Mouse (Mus musculus): ENCODE results near the gene Kat14. TPM values are rescaled to one million over a fixed set of nuclear protein-coding genes. Genes with fewer than 3 reads are reported as not detected.

Kat14 gene
- polyA plus RNA-seq, 1 experiment from 2014 or later: 21.0 TPM

DNA sequence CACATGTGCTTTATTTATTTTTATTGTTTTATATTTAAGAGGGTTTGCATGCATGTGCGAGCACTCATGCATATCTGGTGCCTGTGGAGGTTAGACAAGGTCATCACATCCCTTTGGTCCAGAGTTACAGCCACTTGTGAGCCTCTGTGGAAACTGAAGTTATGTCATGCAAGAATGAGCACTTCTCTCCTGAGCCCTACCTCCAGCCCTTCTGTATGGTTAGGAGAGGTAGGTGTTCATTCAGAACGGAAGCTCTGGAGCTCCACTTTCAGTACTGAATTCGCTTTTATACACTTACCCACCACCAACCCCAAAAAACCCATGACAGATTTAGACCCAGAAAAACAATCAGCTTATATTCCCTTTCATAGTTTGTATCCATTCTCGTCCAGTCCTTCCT lies 2.8 kb downstream of the Kat14 start:
- no peak overlapping the region for H3K4me3 ChIP-seq (ENCODE audit: low read depth, low read length)
- peaks cover 9% of the 10 kb centered on the region; the same call in 1 of the 2 replicates for H3K4me1 ChIP-seq (ENCODE audit: control insufficient read depth, insufficient read depth, low read length)
- H3K27ac ChIP-seq (ENCODE audit: low read depth, low read length): no peak overlapping the region
- DNase-seq (ENCODE audit: low spot score) (no peak), ATAC-seq (no peak)
- no peak overlapping the region for H3K9ac ChIP-seq (ENCODE audit: low read length)
- no peaks in the 10 kb centered on the region for H3K9me3 ChIP-seq (replicated peaks; ENCODE audit: control insufficient read depth, low read length)
- WGBS: 90% methylated on average over 4 of the region's 4 CpGs
- H3K27me3 ChIP-seq (replicated peaks; ENCODE audit: control insufficient read depth, insufficient read depth, low read length): no peaks in the 10 kb centered on the region
- H3K4me2 ChIP-seq (ENCODE audit: low read length): no peak overlapping the region
- H3K36me3 ChIP-seq (ENCODE audit: control insufficient read depth, insufficient read depth, low read length): peaks cover 33% of the 10 kb centered on the region

DNA sequence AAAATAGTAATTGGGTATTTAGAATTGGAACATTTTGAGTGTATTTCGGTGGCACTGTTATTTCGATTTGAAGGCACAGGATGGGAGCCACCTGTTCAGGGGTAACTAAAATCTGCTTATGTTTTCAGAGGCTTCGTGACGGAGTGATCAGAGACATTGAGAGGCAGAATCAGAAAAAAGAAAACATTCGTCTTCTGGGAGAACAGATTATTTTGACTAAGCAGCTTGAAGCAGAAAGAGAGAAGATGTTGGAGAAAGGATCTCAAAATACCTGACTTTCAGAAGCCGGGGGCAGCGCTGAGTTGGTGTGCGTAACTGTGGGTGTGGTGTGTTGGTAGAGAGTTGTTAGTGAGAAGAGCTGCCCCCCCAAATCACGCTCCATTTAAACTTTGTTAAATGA lies 4.3 kb downstream of the Kat14 start:
- Histone ChIP-seq H3K27me3 (replicated peaks; ENCODE audit: control insufficient read depth, insufficient read depth, low read length) (no peaks in the 10 kb centered on the region), H3K36me3 (ENCODE audit: control insufficient read depth, insufficient read depth, low read length) (peaks cover 47% of the 10 kb centered on the region), H3K9ac (ENCODE audit: low read length) (no peak overlapping the region), H3K27ac (ENCODE audit: low read depth, low read length) (no peak overlapping the region), H3K4me1 (ENCODE audit: control insufficient read depth, insufficient read depth, low read length) (peaks cover 9% of the 10 kb centered on the region; the same call in 1 of the 2 replicates), H3K9me3 (replicated peaks; ENCODE audit: control insufficient read depth, low read length) (no peaks in the 10 kb centered on the region), H3K4me3 (ENCODE audit: low read depth, low read length) (no peak overlapping the region), H3K4me2 (ENCODE audit: low read length) (no peak overlapping the region)
- 97% methylated on average over 9 of the region's 9 CpGs for WGBS
- no peak for ATAC-seq
- DNase-seq (ENCODE audit: low spot score): no peak

DNA sequence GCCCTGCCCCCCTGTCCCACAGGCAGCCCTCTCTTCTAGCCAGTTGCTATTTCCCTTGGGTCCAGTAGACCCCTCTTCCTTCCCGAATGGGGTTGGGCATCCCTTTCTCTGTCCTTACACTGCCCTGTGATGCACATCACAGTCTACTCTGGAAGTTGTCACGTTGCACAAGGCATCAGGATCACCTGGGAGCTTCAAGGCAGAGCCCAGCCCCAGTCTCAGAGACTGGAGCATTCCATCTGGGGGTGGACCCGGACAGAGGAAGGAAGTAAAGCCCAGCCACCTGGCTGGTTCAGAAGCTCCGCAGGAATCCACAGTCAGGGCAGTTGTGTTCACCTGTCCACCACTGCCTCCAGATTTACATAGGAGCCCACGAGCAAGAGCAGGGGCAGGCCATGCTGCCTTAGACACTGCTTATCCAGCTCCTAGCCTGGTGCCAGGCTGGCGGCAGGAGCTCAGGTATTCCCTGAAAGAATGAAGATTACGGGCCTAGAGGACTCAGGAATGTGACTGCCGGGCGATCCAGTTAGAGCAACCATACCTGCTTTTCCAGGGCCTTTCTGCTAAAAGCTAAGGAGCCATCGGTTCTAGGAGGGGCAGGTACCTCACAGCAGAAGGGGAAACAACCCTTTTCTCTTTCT lies 6.4 kb downstream of the Kat14 start:
- H3K9ac ChIP-seq (ENCODE audit: low read length): no peak overlapping the region
- H3K4me2 ChIP-seq (ENCODE audit: low read length): no peak overlapping the region
- no peaks in the 10 kb centered on the region for H3K9me3 ChIP-seq (replicated peaks; ENCODE audit: control insufficient read depth, low read length)
- ATAC-seq (no peak), DNase-seq (ENCODE audit: low spot score) (no peak)
- H3K4me3 ChIP-seq (ENCODE audit: low read depth, low read length): no peak overlapping the region
- H3K27me3 ChIP-seq (replicated peaks; ENCODE audit: control insufficient read depth, insufficient read depth, low read length): no peaks in the 10 kb centered on the region
- H3K27ac ChIP-seq (ENCODE audit: low read depth, low read length): no peak overlapping the region
- peaks cover 67% of the 10 kb centered on the region for H3K36me3 ChIP-seq (ENCODE audit: control insufficient read depth, insufficient read depth, low read length)
- WGBS: 94% methylated on average over 10 of the region's 10 CpGs
- H3K4me1 ChIP-seq (ENCODE audit: control insufficient read depth, insufficient read depth, low read length): peaks cover 1% of the 10 kb centered on the region; the same call in 1 of the 2 replicates

DNA sequence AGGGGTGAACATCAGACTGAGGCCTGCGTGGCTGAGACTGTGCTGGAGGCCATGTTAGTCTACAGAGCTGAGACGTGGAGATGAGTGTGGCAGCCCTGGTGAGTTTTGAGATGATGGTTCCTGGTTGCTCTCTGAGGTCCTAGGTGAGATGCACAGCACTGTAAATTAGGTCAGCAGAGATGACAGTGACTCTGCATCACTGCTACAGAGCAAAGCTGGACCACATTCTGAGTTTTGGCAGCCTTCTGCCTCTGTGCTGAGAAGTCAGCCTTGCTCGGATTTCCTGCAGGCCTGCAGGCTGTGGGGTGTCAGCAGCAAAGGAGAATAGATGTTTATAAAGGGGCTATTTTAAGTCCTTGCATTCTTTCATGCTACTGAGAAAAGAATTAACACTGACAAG lies 12.5 kb downstream of the Kat14 start:
- Histone ChIP-seq H3K4me2 (ENCODE audit: low read length) (no peak overlapping the region), H3K27me3 (replicated peaks; ENCODE audit: control insufficient read depth, insufficient read depth, low read length) (no peaks in the 10 kb centered on the region), H3K36me3 (ENCODE audit: control insufficient read depth, insufficient read depth, low read length) (peaks cover 90% of the 10 kb centered on the region), H3K9me3 (replicated peaks; ENCODE audit: control insufficient read depth, low read length) (no peaks in the 10 kb centered on the region), H3K9ac (ENCODE audit: low read length) (no peak overlapping the region), H3K4me3 (ENCODE audit: low read depth, low read length) (no peak overlapping the region), H3K4me1 (ENCODE audit: control insufficient read depth, insufficient read depth, low read length) (no peaks in the 10 kb centered on the region), H3K27ac (ENCODE audit: low read depth, low read length) (no peak overlapping the region)
- ATAC-seq (no peak), DNase-seq (ENCODE audit: low spot score) (no peak)
- 79% methylated on average over 3 of the region's 3 CpGs for WGBS

DNA sequence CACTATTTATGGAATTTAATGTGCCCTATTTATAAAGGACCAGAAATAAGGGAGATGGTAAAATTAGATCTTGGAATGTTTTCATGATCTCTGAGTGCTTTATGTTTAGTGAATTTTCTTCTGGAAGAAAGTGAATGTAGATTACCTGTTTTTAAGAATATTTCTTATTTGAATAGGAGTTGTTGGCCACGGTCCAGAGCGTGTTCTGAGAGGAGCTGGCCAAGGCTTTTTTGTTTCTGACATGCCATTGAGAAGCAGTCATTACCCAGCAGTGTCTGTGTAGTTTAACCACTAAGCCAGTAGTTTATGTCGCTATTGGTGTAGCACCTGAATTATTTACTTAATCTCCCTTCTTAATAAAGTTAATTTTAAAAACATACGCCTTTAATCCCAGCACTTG lies 13.0 kb downstream of the Kat14 start:
- no peak overlapping the region for H3K4me3 ChIP-seq (ENCODE audit: low read depth, low read length)
- H3K27me3 ChIP-seq (replicated peaks; ENCODE audit: control insufficient read depth, insufficient read depth, low read length): no peaks in the 10 kb centered on the region
- no peak overlapping the region for H3K9ac ChIP-seq (ENCODE audit: low read length)
- 87% methylated on average over 4 of the region's 4 CpGs for whole genome bisulfite sequencing
- no peak overlapping the region for H3K27ac ChIP-seq (ENCODE audit: low read depth, low read length)
- H3K36me3 ChIP-seq (ENCODE audit: control insufficient read depth, insufficient read depth, low read length): peaks cover 86% of the 10 kb centered on the region
- H3K4me1 ChIP-seq (ENCODE audit: control insufficient read depth, insufficient read depth, low read length): no peaks in the 10 kb centered on the region
- DNase-seq (ENCODE audit: low spot score): no peak
- no peaks in the 10 kb centered on the region for H3K9me3 ChIP-seq (replicated peaks; ENCODE audit: control insufficient read depth, low read length)
- ATAC-seq: no peak
- H3K4me2 ChIP-seq (ENCODE audit: low read length): no peak overlapping the region

DNA sequence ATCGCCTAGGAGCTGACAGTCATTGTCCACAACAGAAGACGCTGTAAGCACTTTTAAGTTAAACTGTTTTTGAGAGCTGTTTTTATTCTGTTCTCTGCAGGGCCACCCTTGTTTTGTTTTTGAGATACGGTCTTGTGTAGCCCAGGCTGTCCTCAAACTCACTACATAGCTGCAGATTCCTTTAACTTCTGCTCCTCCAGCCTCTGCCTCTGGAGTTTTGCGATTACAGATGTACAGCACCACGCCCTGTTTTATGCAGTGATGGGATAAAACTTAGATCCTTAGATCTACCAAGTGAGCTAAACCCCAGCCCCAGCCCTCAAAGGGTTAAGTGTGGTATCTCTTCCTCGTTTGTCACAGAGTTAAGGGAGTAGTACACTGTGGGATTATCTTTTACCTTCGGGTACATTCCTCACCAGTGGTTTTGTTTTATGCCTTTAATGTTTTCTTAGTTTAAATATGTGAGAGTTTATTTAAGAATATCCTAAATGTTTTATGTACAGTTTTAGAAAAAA lies 13.9 kb downstream of the Kat14 start:
- H3K36me3 ChIP-seq (ENCODE audit: control insufficient read depth, insufficient read depth, low read length): peaks cover 78% of the 10 kb centered on the region

DNA sequence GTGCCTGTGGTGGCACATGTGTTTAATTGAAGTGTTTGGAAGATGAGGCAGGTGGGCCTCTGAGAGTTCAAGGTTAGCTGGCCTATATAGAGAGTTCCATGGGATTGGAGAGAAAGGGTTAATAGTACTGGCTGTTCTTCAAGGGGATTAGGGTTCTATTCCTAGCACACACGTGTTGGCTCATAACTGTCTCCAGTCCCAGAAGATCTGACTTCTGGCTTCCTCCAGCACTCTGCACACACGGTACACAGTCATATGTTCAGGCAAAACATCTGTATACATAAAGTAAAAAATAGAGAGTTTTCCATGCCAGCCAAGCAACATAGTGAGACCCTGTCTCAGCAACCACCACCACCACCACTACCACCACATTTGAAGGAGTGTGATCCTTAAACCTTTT lies 17.5 kb downstream of the Kat14 start:
- WGBS: 62% methylated on average over 2 of the region's 2 CpGs
- H3K27me3 ChIP-seq (replicated peaks; ENCODE audit: control insufficient read depth, insufficient read depth, low read length): no peaks in the 10 kb centered on the region

More for the DNA sequence above, 13.9 kb downstream of the Kat14 start:
- Histone ChIP-seq H3K9ac (ENCODE audit: low read length) (no peak overlapping the region), H3K4me3 (ENCODE audit: low read depth, low read length) (no peak overlapping the region), H3K9me3 (replicated peaks; ENCODE audit: control insufficient read depth, low read length) (no peaks in the 10 kb centered on the region), H3K4me1 (ENCODE audit: control insufficient read depth, insufficient read depth, low read length) (no peaks in the 10 kb centered on the region), H3K27me3 (replicated peaks; ENCODE audit: control insufficient read depth, insufficient read depth, low read length) (no peaks in the 10 kb centered on the region), H3K4me2 (ENCODE audit: low read length) (no peak overlapping the region), H3K27ac (ENCODE audit: low read depth, low read length) (no peak overlapping the region)
- DNase-seq (ENCODE audit: low spot score) (no peak), ATAC-seq (no peak)
- WGBS: 89% methylated on average over 7 of the region's 7 CpGs

DNA sequence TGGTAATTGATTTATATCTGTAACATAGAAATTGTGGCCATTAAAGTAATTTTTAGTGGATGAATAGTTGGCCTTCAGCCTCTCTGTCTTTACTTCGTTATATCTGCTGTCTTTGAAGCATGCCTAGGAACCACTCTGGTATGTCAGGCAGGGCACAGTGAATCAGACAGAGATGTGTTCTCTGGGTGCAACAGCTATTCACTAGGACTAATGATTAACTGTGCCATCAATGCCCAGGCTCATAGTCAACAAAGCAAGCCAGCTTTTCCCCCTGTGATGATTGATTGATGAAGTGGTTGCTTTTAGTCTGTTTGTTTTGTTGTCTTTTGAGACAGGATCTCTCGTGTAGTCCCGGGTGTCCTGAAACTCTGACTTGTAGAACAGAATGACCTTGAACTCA lies 19.6 kb downstream of the Kat14 start:
- no peak for ATAC-seq
- H3K36me3 ChIP-seq (ENCODE audit: control insufficient read depth, insufficient read depth, low read length): peaks cover 66% of the 10 kb centered on the region
- 69% methylated on average over 3 of the region's 3 CpGs for WGBS

More for the DNA sequence above, 17.5 kb downstream of the Kat14 start:
- DNase-seq (ENCODE audit: low spot score) (no peak), ATAC-seq (no peak)
- Histone ChIP-seq H3K9me3 (replicated peaks; ENCODE audit: control insufficient read depth, low read length) (no peaks in the 10 kb centered on the region), H3K27ac (ENCODE audit: low read depth, low read length) (no peak overlapping the region), H3K4me1 (ENCODE audit: control insufficient read depth, insufficient read depth, low read length) (no peaks in the 10 kb centered on the region), H3K4me2 (ENCODE audit: low read length) (no peak overlapping the region), H3K9ac (ENCODE audit: low read length) (no peak overlapping the region), H3K4me3 (ENCODE audit: low read depth, low read length) (no peak overlapping the region), H3K36me3 (ENCODE audit: control insufficient read depth, insufficient read depth, low read length) (peaks cover 69% of the 10 kb centered on the region)

DNA sequence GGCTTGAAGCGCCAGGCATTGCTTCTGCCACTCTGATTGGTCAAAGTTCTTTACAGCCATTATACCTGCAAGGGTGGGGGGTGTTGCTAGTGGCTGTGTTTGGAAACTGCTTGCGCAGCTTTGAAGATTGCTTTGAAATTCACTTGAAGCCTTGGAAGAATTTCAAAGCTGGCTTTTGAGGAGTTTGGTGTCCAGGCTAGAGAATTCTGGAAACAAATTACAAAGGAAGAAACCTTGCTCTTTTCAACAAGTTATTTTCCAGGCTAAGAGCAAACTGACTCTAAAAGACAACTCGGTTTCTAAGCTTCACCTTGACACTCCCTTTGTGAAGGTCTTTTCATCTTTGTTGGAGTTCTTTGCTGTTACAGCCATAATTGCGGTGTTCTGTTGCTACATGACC lies 30.7 kb downstream of the Kat14 start:
- Histone ChIP-seq H3K36me3 (ENCODE audit: control insufficient read depth, insufficient read depth, low read length) (peaks cover 79% of the 10 kb centered on the region), H3K4me2 (ENCODE audit: low read length) (no peak overlapping the region), H3K4me3 (ENCODE audit: low read depth, low read length) (no peak overlapping the region), H3K27ac (ENCODE audit: low read depth, low read length) (no peak overlapping the region), H3K9me3 (replicated peaks; ENCODE audit: control insufficient read depth, low read length) (no peaks in the 10 kb centered on the region), H3K4me1 (ENCODE audit: control insufficient read depth, insufficient read depth, low read length) (no peaks in the 10 kb centered on the region), H3K27me3 (replicated peaks; ENCODE audit: control insufficient read depth, insufficient read depth, low read length) (no peaks in the 10 kb centered on the region), H3K9ac (ENCODE audit: low read length) (no peak overlapping the region)
- WGBS: 89% methylated on average over 4 of the region's 4 CpGs
- ATAC-seq (no peak), DNase-seq (ENCODE audit: low spot score) (no peak)

More for the DNA sequence above, 19.6 kb downstream of the Kat14 start:
- no peak for DNase-seq (ENCODE audit: low spot score)
- no peaks in the 10 kb centered on the region for H3K4me1 ChIP-seq (ENCODE audit: control insufficient read depth, insufficient read depth, low read length)
- no peak overlapping the region for H3K27ac ChIP-seq (ENCODE audit: low read depth, low read length)
- H3K9me3 ChIP-seq (replicated peaks; ENCODE audit: control insufficient read depth, low read length): no peaks in the 10 kb centered on the region
- no peak overlapping the region for H3K4me3 ChIP-seq (ENCODE audit: low read depth, low read length)
- no peaks in the 10 kb centered on the region for H3K27me3 ChIP-seq (replicated peaks; ENCODE audit: control insufficient read depth, insufficient read depth, low read length)
- no peak overlapping the region for H3K4me2 ChIP-seq (ENCODE audit: low read length)
- H3K9ac ChIP-seq (ENCODE audit: low read length): no peak overlapping the region

Measured in forebrain, embryonic 14.5 days (tissue).